Comparison of ENCODE assay signal across 7 mouse cellular contexts in the genomic region with DNA sequence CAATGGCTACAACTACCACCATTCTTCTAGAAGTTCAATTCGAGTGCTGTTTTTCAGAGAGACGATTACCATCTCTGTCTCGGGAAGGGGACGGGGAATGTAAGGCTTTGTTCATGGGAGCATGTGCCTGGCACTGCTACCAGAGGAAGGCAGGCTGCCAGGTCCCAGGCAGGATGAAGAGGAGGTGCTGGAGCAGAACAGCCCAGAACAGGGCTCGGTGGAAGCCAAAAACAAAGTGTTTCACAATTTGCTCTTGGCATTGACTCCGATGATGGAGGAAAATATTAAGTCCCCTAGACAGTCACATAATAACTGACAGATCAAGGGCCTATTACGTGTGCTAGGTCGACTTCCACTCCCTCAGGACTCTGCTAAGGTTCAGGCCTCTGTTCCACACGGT. TPM values are rescaled to one million over a fixed set of nuclear protein-coding genes. Genes with fewer than 3 reads are reported as not detected.
A peak's percentile ranks its signal among the peaks of the same experiment; 100 is the strongest.
DNase-seq lines count a peak whose midpoint lies in the region; ATAC-seq and TF ChIP-seq lines count a peak whose summit lies in the region.

No protein-coding gene starts in this region.

- peak; percentile 38 to 56 for DNase-seq in left cerebral cortex, adult 18-20 months (ENCODE audit: low spot score in 2 of 2)
- no peak for DNase-seq in left cerebral cortex, adult 2 months (ENCODE audit: extremely low spot score in 1 of 2, low spot score in 2 of 2)
- DNase-seq in cerebellum, adult 8-10 months, result peak; percentile 80
- DNase-seq in heart, adult 9 months (ENCODE audit: low spot score in 2 of 2), result peak; percentile 77 to 78
- peak; percentile 23 to 54 for DNase-seq in left cerebral cortex, postnatal 36 days (ENCODE audit: low spot score in 2 of 2)
- DNase-seq in c-Kit-positive CD71-positive TER-119-positive erythroid progenitor cells, embryonic 14.5 days (ENCODE audit: low spot score), result no peak

- no peaks in the 10 kb centered on the region for H3K9me3 ChIP-seq in intestine, postnatal 0 days (ENCODE audit: control insufficient read depth)

- H3K27ac ChIP-seq in left cerebral cortex, adult 2 months, result no peak overlapping the region; the same call in 1 of the 2 replicates
- no peak overlapping the region for H3K27ac ChIP-seq in intestine, postnatal 0 days (ENCODE audit: low read depth, low read length)

- peaks cover 41% of the 10 kb centered on the region; the same call in 1 of the 2 replicates for H3K36me3 ChIP-seq in intestine, postnatal 0 days (ENCODE audit: control insufficient read depth, insufficient read depth)

- no peaks in the 10 kb centered on the region for H3K4me1 ChIP-seq in intestine, postnatal 0 days (replicated peaks; ENCODE audit: control insufficient read depth, insufficient read depth, low read length)

- no peak overlapping the region for H3K9ac ChIP-seq in intestine, postnatal 0 days (ENCODE audit: low read depth, low read length)

- H3K4me3 ChIP-seq in left cerebral cortex, adult 2 months, result no peak overlapping the region
- H3K4me3 ChIP-seq in intestine, postnatal 0 days (ENCODE audit: low read depth, low read length), result no peak overlapping the region

- ATAC-seq in intestine, postnatal 0 days, result no peak

- no peak for TF ChIP-seq CTCF in left cerebral cortex, adult 2 months (IDR thresholded peaks at IDR 0.05)
- no peak for TF ChIP-seq CTCF in intestine, postnatal 0 days (IDR thresholded peaks at IDR 0.05; ENCODE audit: low read depth)

- H3K27me3 ChIP-seq in intestine, postnatal 0 days (replicated peaks; ENCODE audit: control insufficient read depth, insufficient read depth, low read length), result no peaks in the 10 kb centered on the region

- WGBS in intestine, postnatal 0 days, result 82% methylated on average over 9 of the region's 9 CpGs

- H3K4me2 ChIP-seq in intestine, postnatal 0 days (replicated peaks; ENCODE audit: low read depth), result no peak overlapping the region

- intact Hi-C loops in left cerebral cortex, adult 2 months (cut with DNase I), result no loop called here
- intact Hi-C loops in left cerebral cortex, postnatal 36 days (cut with DNase I), result no loop called here

RNA-seq across cellular contexts. Expression of a gene that starts 24.9 kb away (rescaled TPM):
- under 1 TPM; 0.23 to 0.30 TPM for total RNA-seq in left cerebral cortex, adult 18-20 months (2021)
- under 1 TPM; 0.23 to 0.38 TPM for total RNA-seq in left cerebral cortex, adult 2 months (2021)
- 1 to 10 TPM in 1 of 2 experiments, under 1 TPM in 1; 0.25 to 1.1 TPM for total RNA-seq in left cerebral cortex, postnatal 36 days (2021)
- polyA plus RNA-seq in intestine, postnatal 0 days (2015; fragmentation: Nextera tagmentation; extraction: Ambion mirVana), result 1.2 and 1.8 TPM in 2 replicates

Comparison
In these comparisons a context has a peak if more than half of its experiments do, and no peak if none do; other contexts are left out.
1. DNase-seq: peak in left cerebral cortex, adult 18-20 months (2 of 2), cerebellum, adult 8-10 months (single experiment), heart, adult 9 months (2 of 2) and left cerebral cortex, postnatal 36 days (2 of 2); none in left cerebral cortex, adult 2 months (0 of 2) and c-Kit-positive CD71-positive TER-119-positive erythroid progenitor cells, embryonic 14.5 days (single experiment).